Mouse (Mus musculus) adrenal gland (tissue): Measurements from ENCODE around the gene Tgoln1.

Experiments
- intact Hi-C: fragments of 180-260 bp; cut with DNase I; formaldehyde crosslinking; loops from one replicate; pipeline ENCODE4 v1.15.1; 2025

Gene Tgoln1

GRCm38 (mm10) chr6:72597956-72598753, 18.6 kb downstream of the Tgoln1 start, which contains the start of the genes Elmod3 and Retsat:
Gene Elmod3 (minus strand): TSS chr6:72598413.
Gene Retsat (plus strand): TSS chr6:72598475.
- intact Hi-C loops, result no loop called here

GRCm38 (mm10) chr6:72597083-72597874, 19.5 kb downstream of the Tgoln1 start:
- intact Hi-C loops, result no loop called here

GRCm38 (mm10) chr6:72593914-72594313, 22.9 kb downstream of the Tgoln1 start:
- intact Hi-C loops, result no loop called here

GRCm38 (mm10) chr6:72593011-72593803, 23.6 kb downstream of the Tgoln1 start:
- intact Hi-C loops, result no loop called here

- intact Hi-C loops, result no loop called here
Observed at GRCm38 (mm10) chr6:72590111-72590510, 26.7 kb downstream of the Tgoln1 start.

GRCm38 (mm10) chr6:72588307-72588706, 28.5 kb downstream of the Tgoln1 start:
- intact Hi-C loops, result no loop called here

- intact Hi-C loops, result no loop called here
Observed at GRCm38 (mm10) chr6:72586701-72587100, 30.1 kb downstream of the Tgoln1 start.

GRCm38 (mm10) chr6:72584154-72584553, 32.6 kb downstream of the Tgoln1 start:
- intact Hi-C loops, result no loop called here

- intact Hi-C loops, result no loop called here
Observed at GRCm38 (mm10) chr6:72583211-72583839, 33.5 kb downstream of the Tgoln1 start.

- intact Hi-C loops, result no loop called here
Observed at GRCm38 (mm10) chr6:72581625-72582382, 35.0 kb downstream of the Tgoln1 start.

- intact Hi-C loops, result no loop called here
Observed at GRCm38 (mm10) chr6:72576041-72576440, 40.8 kb downstream of the Tgoln1 start.

GRCm38 (mm10) chr6:72571826-72572225, 45.0 kb downstream of the Tgoln1 start:
- intact Hi-C loops, result no loop called here

- intact Hi-C loops, result no loop called here
Observed at GRCm38 (mm10) chr6:72570644-72571397, 46.0 kb downstream of the Tgoln1 start.

GRCm38 (mm10) chr6:72568736-72569135, 48.1 kb downstream of the Tgoln1 start:
- intact Hi-C loops, result no loop called here

- intact Hi-C loops, result loop anchor here (2.0 kb wide), 1 partner anchor 139 kb away; no protein-coding TSS in a partner anchor
Observed at GRCm38 (mm10) chr6:72567508-72567907, 49.3 kb downstream of the Tgoln1 start.

GRCm38 (mm10) chr6:72566044-72566443, 50.8 kb downstream of the Tgoln1 start:
- intact Hi-C loops, result loop anchor here (1.0 to 2.0 kb wide), 2 partner anchors 31 to 137 kb away; no protein-coding TSS in a partner anchor

GRCm38 (mm10) chr6:72565506-72565905, 51.3 kb downstream of the Tgoln1 start:
- intact Hi-C loops, result no loop called here

GRCm38 (mm10) chr6:72562894-72563293, 53.9 kb downstream of the Tgoln1 start:
- intact Hi-C loops, result no loop called here

GRCm38 (mm10) chr6:72562486-72562885, 54.3 kb downstream of the Tgoln1 start:
- intact Hi-C loops, result no loop called here
